Mouse (Mus musculus) CH12F3 (cell line): ENCODE data around the gene E330021D16Rik.

Experiments used
- in situ Hi-C: fragments of 300-500 bp; cut with MboI; formaldehyde crosslinking; loops from 2 replicates; pipeline ENCODE4 v1.14.3; 2020; ENCODE audit warnings: low sequenced_read_pairs

E330021D16Rik gene

GRCm38 (mm10) chr6:136422084-136422853, 6.9 kb upstream of the E330021D16Rik start:
- in situ Hi-C loops: loop anchor here (5.0 kb wide), 1 partner anchor 140 kb away; no protein-coding TSS in a partner anchor

- in situ Hi-C loops: loop anchor here (5.0 kb wide), 1 partner anchor 141 kb away; no protein-coding TSS in a partner anchor
Measured at GRCm38 (mm10) chr6:136421059-136421458, 5.7 kb upstream of the E330021D16Rik start.

- in situ Hi-C loops: no loop called here
Measured at GRCm38 (mm10) chr6:136418889-136419835, 3.8 kb upstream of the E330021D16Rik start.

GRCm38 (mm10) chr6:136418333-136418848, 3.0 kb upstream of the E330021D16Rik start:
- in situ Hi-C loops: no loop called here

GRCm38 (mm10) chr6:136417864-136418263, 2.5 kb upstream of the E330021D16Rik start:
- in situ Hi-C loops: no loop called here

GRCm38 (mm10) chr6:136413856-136414362, 1.5 kb downstream of the E330021D16Rik start:
- in situ Hi-C loops: no loop called here

- in situ Hi-C loops: no loop called here
Measured at GRCm38 (mm10) chr6:136407608-136408192, 7.7 kb downstream of the E330021D16Rik start.

GRCm38 (mm10) chr6:136396860-136397259, 18.5 kb downstream of the E330021D16Rik start:
- in situ Hi-C loops: no loop called here

- in situ Hi-C loops: no loop called here
Measured at GRCm38 (mm10) chr6:136390262-136390661, 25.1 kb downstream of the E330021D16Rik start.

GRCm38 (mm10) chr6:136385287-136385686, 30.1 kb downstream of the E330021D16Rik start:
- in situ Hi-C loops: no loop called here

- in situ Hi-C loops: no loop called here
Measured at GRCm38 (mm10) chr6:136383218-136383617, 32.2 kb downstream of the E330021D16Rik start.

- in situ Hi-C loops: no loop called here
Measured at GRCm38 (mm10) chr6:136376097-136376496, 39.3 kb downstream of the E330021D16Rik start.

GRCm38 (mm10) chr6:136364430-136365098, 50.8 kb downstream of the E330021D16Rik start:
- in situ Hi-C loops: no loop called here

GRCm38 (mm10) chr6:136364008-136364407, 51.4 kb downstream of the E330021D16Rik start:
- in situ Hi-C loops: no loop called here

GRCm38 (mm10) chr6:136363313-136363712, 52.1 kb downstream of the E330021D16Rik start:
- in situ Hi-C loops: no loop called here

- in situ Hi-C loops: no loop called here
Measured at GRCm38 (mm10) chr6:136358471-136358870, 56.9 kb downstream of the E330021D16Rik start.

GRCm38 (mm10) chr6:136353399-136354184, 61.8 kb downstream of the E330021D16Rik start:
- in situ Hi-C loops: no loop called here
